Mouse (Mus musculus): ENCODE measurements at regions not wholly inside any gene's neighbourhood (a gene's known extent, or its start where the extent isn't known, plus 50 kb on each side); places are given as distances from the start of the nearest gene placed in this dataset.
A peak's percentile ranks its signal among the peaks of the same experiment; 100 is the strongest.

- DNase-seq (ENCODE audit: low spot score): no peak
Observed at GRCm38 (mm10) chr7:121214181-121214580, 132.7 kb downstream of the Otoa start.

DNA sequence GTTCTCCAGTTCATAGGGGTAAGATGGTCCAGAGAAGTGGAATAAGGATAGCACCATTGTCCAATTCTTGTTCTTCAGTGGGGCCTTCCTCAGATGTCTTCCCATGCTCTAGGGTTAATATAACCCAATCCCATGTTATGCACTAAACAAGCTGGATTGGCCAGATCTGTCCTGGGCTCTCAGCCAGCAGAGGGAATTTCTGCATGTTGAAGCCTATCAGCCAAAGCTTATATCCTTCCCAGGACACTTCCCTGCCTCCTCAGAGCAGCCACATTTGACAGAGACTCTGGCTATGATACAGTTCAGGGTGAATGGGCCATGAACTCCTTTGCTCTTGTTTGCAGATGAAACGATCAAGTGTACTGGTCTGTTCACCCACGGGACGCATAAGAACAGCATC, 133.6 kb downstream of the Otoa start:
- DNase-seq (ENCODE audit: low spot score): no peak

DNA sequence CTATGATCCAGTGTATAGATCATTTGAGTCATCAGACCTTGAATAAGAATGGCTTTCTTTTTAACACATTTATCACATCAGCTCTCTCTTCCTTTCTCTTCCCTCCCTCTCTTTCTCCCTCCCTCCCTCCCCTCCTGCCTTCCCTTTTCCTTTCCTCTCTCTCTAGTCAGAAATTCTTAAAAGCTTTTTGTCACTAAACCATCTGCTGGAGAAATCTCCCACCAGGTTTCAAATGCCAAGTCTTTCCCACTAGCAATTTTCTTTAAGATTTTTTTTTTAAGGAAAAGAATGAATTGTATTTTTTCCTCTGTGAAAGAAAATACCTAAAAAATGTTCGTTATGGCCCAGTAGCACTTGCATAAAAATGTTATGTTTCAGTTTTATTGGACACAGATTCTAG, 134.3 kb downstream of the Otoa start:
- no peak for DNase-seq (ENCODE audit: low spot score)

GRCm38 (mm10) chr7:121218031-121218430, 136.6 kb downstream of the Otoa start:
- no peak for DNase-seq (ENCODE audit: low spot score)

- DNase-seq (ENCODE audit: low spot score): no peak
Observed at GRCm38 (mm10) chr7:121221158-121221557, 139.7 kb downstream of the Otoa start.

DNA sequence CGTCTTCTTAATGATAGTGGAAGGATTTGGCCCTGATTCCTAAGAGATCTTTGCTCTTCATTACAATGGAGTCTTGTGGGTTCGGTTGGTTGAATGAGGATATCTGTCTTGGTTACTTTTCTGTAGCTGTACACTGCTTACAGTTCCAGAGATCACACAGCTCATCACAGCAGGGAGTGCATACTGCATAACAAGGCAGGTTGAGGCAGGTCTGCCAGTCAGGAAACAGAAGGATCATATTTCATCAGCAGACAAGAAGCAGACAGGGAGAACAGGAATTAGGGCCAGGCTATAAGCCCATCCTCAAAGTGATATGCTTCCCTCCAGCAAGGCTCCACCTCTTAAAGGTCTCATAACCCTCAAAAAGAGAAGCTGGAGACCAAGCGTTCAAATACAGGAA, 150.4 kb downstream of the Otoa start:
- no peak for DNase-seq (ENCODE audit: low spot score)

GRCm38 (mm10) chr7:121234831-121235230, 153.4 kb downstream of the Otoa start:
- DNase-seq (ENCODE audit: low spot score): no peak

GRCm38 (mm10) chr7:121239731-121240130, 151.9 kb upstream of the Hs3st2 start:
- no peak for DNase-seq (ENCODE audit: low spot score)

DNA sequence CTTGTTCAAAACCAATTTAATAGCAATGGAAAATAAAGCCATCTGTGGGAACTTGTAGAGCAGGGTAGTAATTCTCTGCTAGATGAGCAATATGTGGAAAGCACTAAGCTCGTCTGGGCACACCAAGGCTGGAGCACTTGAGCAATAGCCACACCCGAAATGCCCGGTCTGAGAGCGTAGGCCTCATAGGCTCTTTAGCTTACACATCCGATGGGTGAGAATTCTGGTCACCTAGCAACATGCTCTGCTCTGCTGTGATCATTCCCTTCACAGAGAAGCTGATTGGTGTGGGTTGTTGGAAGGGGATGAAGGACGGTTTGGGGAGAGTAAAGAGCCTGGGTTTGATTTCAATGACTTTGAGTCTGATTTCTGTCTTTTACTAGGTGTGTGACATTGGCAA, 143.8 kb upstream of the Hs3st2 start:
- no peak for DNase-seq (ENCODE audit: low spot score)

DNA sequence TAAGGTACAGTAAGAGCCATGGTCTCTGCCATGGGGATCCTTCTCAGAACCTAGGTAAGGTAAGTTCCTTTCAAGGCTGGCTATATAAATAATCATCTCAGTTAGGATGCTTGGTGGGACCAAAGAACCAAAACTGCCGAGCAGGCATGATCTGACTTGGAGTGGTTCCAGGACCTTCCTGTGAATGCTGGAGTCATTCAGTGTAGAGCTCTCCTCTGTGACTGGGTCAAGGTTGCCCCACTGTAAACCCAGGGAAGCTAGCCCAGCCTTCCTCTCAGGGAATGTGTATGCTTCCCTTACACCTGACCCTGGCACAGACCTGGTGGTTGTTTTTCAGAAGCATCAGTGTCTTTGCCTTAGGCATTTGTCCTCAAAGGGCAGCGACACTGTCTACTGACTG, 134.2 kb upstream of the Hs3st2 start:
- no peak for DNase-seq (ENCODE audit: low spot score)

GRCm38 (mm10) chr7:121258826-121259496, 132.7 kb upstream of the Hs3st2 start:
- peak; percentile 9 for DNase-seq (ENCODE audit: low spot score)

DNA sequence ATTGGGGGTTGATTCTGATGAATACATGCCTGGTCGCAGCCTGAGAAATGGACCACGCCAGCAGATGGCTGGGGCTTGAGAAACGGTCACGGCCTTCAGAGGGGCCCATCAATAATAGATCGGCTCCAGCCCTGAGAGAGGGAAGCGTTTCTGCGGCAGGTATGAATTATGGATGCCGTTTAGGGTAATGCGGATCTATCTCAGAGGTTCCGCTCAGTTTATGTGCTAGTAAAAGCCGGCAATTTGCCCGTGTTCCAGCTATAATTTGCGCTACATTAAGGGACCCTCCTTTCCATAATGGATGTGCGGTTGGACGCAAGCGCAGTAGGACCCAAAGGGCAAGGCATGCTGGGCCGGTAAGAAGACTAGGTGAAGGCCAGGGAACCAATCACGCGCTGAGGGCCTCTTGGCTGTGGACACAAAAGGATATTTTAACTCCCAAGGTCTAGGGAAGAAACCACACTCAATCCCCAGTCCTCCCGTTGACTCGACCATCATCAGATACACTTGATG, 132.1 kb upstream of the Hs3st2 start:
- DNase-seq (ENCODE audit: low spot score): no peak

DNA sequence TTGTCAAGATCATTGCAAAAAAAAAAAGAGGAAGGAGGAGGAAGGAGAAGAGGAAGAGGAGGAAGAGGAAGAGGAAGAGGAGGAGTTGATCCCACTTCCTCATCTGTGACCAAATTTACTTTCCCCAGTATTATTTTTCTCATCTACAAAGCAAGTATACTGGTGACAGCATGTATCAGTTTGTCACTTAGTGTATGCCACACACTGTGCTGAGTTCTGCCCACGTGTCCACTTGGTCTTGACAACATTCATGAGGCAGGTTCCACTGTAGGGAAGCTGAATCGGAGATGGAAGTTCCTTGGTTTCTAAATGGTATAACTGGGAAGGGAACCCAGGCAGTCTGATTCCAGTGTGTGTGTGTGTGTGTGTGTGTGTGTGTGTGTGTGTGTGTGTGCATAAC, 122.3 kb upstream of the Hs3st2 start:
- DNase-seq (ENCODE audit: low spot score): no peak

- DNase-seq (ENCODE audit: low spot score): no peak
Observed at GRCm38 (mm10) chr7:121280597-121280996, 111.1 kb upstream of the Hs3st2 start.

DNA sequence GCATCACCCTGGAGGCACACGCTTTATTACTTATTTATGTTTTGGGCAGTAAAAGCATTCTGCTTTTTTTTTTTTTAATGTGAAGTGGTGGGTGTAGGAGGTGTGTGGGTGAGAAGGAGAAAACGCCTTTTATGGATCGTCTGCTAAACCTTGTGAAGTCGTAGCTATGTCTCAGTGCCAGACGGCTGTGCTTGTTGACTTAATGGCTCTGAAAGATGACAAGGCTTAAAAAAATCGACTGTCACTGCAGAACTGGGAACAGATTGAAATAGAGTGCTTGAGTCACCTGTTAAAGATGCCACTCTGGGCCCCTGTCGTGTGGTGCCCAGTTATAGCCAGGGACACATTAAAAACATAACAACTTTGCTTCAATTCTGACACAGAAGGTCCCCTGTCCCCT, 109.5 kb upstream of the Hs3st2 start:
- DNase-seq (ENCODE audit: low spot score): no peak

GRCm38 (mm10) chr7:121289737-121290136, 101.9 kb upstream of the Hs3st2 start:
- DNase-seq (ENCODE audit: low spot score): no peak

- no peak for DNase-seq (ENCODE audit: low spot score)
Observed at GRCm38 (mm10) chr7:121296151-121296695, 95.4 kb upstream of the Hs3st2 start.

GRCm38 (mm10) chr7:121312961-121313587, 78.6 kb upstream of the Hs3st2 start:
- no peak for DNase-seq (ENCODE audit: low spot score)

DNA sequence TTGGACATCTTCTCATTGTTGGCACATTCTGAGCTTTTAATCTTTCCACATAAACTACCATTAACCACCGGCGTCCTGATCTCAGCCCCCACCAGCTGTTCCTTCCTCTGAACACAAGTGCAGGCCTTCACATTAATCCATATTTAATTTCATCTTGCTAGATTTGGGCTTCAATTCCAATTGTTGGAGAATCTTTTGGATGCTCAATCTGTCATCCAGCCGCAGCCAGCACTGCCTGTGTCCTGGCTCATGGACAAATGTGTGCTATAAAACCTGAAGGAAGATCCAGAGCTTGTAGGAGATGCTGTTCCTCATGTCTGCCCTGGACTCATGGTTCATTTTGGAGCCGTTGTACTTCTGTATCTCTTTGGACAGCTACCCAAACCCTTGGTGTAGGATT, 77.1 kb upstream of the Hs3st2 start:
- DNase-seq (ENCODE audit: low spot score): no peak

- no peak for DNase-seq (ENCODE audit: low spot score)
Observed at GRCm38 (mm10) chr7:121329274-121329673, 62.4 kb upstream of the Hs3st2 start.

- no peak for DNase-seq (ENCODE audit: low spot score)
Observed at GRCm38 (mm10) chr7:121332532-121332931, 59.1 kb upstream of the Hs3st2 start.

DNA sequence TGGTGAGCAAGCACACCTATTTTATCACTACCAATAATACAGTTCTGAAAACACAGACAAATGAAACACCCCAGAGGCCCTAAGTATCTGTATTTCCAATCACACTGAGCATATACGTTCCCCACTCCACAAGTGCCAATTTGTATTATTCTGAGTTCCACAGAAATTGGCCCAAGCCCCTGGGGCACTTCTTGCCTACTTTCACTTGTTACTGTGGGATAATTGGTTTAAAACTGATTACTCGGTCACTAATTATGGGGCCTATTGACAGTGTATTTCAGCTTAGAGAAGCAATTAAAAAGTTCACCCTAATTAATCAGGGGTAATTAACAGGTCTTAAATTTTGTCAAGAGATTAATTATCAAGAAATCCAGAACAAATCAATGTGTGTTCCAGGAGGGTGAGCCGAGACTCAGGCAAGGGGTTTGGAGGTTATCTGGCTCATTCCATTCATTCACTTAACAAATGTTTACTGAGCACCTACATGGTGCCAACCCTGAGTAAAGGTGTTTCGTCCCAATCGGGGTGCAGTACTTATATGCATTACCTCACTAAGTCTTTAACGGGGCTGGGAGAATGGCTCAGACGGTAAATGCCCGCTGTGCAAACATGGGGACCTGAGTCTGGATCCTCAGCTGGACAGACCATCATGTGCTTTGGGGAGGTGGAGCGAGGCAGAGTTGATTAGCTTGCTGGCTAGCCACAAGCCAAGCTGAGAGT, 56.1 kb upstream of the Hs3st2 start:
- no peak for DNase-seq (ENCODE audit: low spot score)

GRCm38 (mm10) chr7:121339942-121340341, 51.7 kb upstream of the Hs3st2 start:
- no peak for DNase-seq (ENCODE audit: low spot score)

All from urinary bladder, postnatal 14 days (tissue).